Mouse (Mus musculus) small intestine, adult 10 weeks (tissue): ENCODE data around the gene Olfr1459. TPM values are rescaled to one million over a fixed set of nuclear protein-coding genes. Genes with fewer than 3 reads are reported as not detected.

Experiments used
- polyA plus RNA-seq: library from polyadenylated mRNA; stranded (reverse); fragments of 350-450 nt; fragmentation: Illumina TruSeq; extraction: RNeasy Lipid Tissue Mini Kit (QIAGEN cat#74804); gene quantifications from one replicate; pipeline ENCODE4 v1.2.3, GENCODE M21; 2014; ENCODE audit warnings: low replicate concordance

Olfr1459 gene
- not detected for polyA plus RNA-seq

GRCm38 (mm10) chr19:13149449-13149848 is at the start of gene Olfr1459:
TSS of gene Olfr1459 (minus strand) at chr19:13149549.

GRCm38 (mm10) chr19:13185434-13185833 is 36.1 kb upstream of the Olfr1459 start, which contains the start of gene Olfr1462:
TSS of gene Olfr1462 (plus strand) at chr19:13185734.

GRCm38 (mm10) chr19:13162700-13163099 is 13.4 kb upstream of the Olfr1459 start, which contains the start of gene Olfr1461:
TSS of gene Olfr1461 (plus strand) at chr19:13163000.

DNA sequence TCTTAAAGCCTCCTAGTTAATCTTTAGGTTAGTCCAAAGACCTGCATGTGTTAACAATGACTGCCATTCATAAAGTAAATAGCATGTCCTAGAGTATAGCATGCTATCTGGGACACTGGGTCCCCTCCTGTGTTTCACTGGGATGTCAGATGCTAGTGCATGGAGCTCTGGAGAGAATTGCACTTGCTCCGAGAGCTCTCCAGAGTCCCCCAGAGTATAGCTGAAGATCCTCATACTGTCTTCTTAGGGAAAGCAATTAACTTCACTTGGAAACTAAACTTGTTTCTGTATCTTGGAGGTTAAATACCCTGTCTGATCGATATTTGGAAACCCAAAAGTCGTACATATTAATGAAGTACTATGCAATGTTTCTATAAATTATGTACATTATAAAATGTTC is 42.7 kb downstream of the Olfr1459 start, which contains the start of gene Olfr1458:
Gene Olfr1458 (minus strand): TSS at position 101 of the 400 bp plus-strand sequence.

DNA sequence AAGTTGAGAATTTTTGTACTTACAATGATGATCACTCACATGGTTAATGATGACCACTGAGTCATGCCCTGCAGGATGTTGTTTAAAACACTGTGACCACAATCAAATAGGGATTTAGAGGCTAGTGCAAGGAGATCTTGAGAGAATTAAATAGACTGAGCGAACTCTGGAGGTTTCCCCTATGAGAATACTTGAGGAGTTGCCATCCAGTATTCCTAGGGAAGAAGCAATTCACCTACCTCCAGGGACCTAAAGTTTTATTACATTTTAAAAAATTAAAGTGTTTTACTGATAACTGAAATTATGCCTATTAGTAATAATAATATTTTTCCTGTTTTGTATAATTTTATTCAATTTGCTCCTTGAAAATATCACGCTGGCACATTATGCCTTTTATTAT is 51.6 kb downstream of the Olfr1459 start, which contains the start of gene Olfr1457:
Gene Olfr1457 (minus strand): TSS at position 101 of the 400 bp plus-strand sequence.

Other genes with a start within 250 kb of the Olfr1459 start
- gene Olfr1447, start 245.8 kb downstream of the Olfr1459 start, polyA plus RNA-seq = not detected
- gene Olfr1448, start 225.1 kb downstream of the Olfr1459 start, polyA plus RNA-seq = not detected
- gene Olfr1449, start 218.7 kb downstream of the Olfr1459 start, polyA plus RNA-seq = not detected
- gene Olfr1450, start 199.3 kb downstream of the Olfr1459 start, polyA plus RNA-seq = not detected
- gene Olfr1451, start 154.5 kb downstream of the Olfr1459 start, polyA plus RNA-seq = not detected
- not detected for gene Olfr1453, start 121.2 kb downstream of the Olfr1459 start, polyA plus RNA-seq
- gene Olfr1454, start 88.9 kb downstream of the Olfr1459 start, polyA plus RNA-seq = not detected
- gene Olfr1457, start 51.7 kb downstream of the Olfr1459 start, polyA plus RNA-seq = not detected
- not detected for gene Olfr1458, start 42.8 kb downstream of the Olfr1459 start, polyA plus RNA-seq
- not detected for gene Olfr1461, start 13.5 kb upstream of the Olfr1459 start, polyA plus RNA-seq
- not detected for gene Olfr1462, start 36.2 kb upstream of the Olfr1459 start, polyA plus RNA-seq
- not detected for gene Olfr1463, start 81.8 kb upstream of the Olfr1459 start, polyA plus RNA-seq
- not detected for gene Olfr1465, start 166.0 kb upstream of the Olfr1459 start, polyA plus RNA-seq
- gene Olfr1466, start 189.3 kb upstream of the Olfr1459 start, polyA plus RNA-seq = not detected
- gene Olfr1467, start 212.7 kb upstream of the Olfr1459 start, polyA plus RNA-seq = not detected